Mouse (Mus musculus): ENCODE data around the gene Deup1. TPM values are rescaled to one million over a fixed set of nuclear protein-coding genes. Genes with fewer than 3 reads are reported as not detected.

Deup1 gene
- polyA plus RNA-seq, 1 experiment from 2014 or later, result 0.64 TPM

- WGBS, result 22% methylated on average over 10 of the region's 10 CpGs
- Histone ChIP-seq H3K4me1 (peaks cover 19% of the 10 kb centered on the region), H3K9me3 (replicated peaks) (no peaks in the 10 kb centered on the region), H3K27ac (no peak overlapping the region), H3K27me3 (no peaks in the 10 kb centered on the region), H3K4me3 (replicated peaks) (no peak overlapping the region), H3K4me2 (no peak overlapping the region), H3K9ac (no peak overlapping the region), H3K36me3 (no peaks in the 10 kb centered on the region)
- peak; percentile 41; the same call in 1 of the 2 replicates for ATAC-seq (replicated peaks; ENCODE audit: low FRiP score)
Measured at GRCm38 (mm10) chr9:15619020-15619590, 8.6 kb downstream of the Deup1 start.

- Histone ChIP-seq H3K36me3 (no peaks in the 10 kb centered on the region), H3K4me1 (peaks cover 19% of the 10 kb centered on the region), H3K4me3 (replicated peaks) (no peak overlapping the region), H3K9me3 (replicated peaks) (no peaks in the 10 kb centered on the region), H3K27me3 (no peaks in the 10 kb centered on the region), H3K9ac (no peak overlapping the region), H3K4me2 (no peak overlapping the region), H3K27ac (no peak overlapping the region)
- ATAC-seq (replicated peaks; ENCODE audit: low FRiP score), result no peak
- WGBS, result 56% methylated on average over 7 of the region's 7 CpGs
Measured at GRCm38 (mm10) chr9:15617061-15617460, 10.7 kb downstream of the Deup1 start.

- H3K36me3 ChIP-seq, result no peaks in the 10 kb centered on the region
- no peak overlapping the region for H3K9ac ChIP-seq
- 28% methylated on average over 6 of the region's 6 CpGs for WGBS
- ATAC-seq (replicated peaks; ENCODE audit: low FRiP score), result peak; percentile 70
- H3K4me2 ChIP-seq, result no peak overlapping the region
- no peaks in the 10 kb centered on the region for H3K9me3 ChIP-seq (replicated peaks)
- H3K4me3 ChIP-seq (replicated peaks), result no peak overlapping the region
- H3K4me1 ChIP-seq, result peaks cover 19% of the 10 kb centered on the region
- H3K27ac ChIP-seq, result no peak overlapping the region
- H3K27me3 ChIP-seq, result 0 out of 2 replicates have a peak, but pooled peaks cover 3% of the 10 kb centered on the region
Measured at GRCm38 (mm10) chr9:15616471-15616870, 11.3 kb downstream of the Deup1 start.

GRCm38 (mm10) chr9:15609280-15609930 lies 18.3 kb downstream of the Deup1 start:
- 95% methylated on average over 5 of the region's 5 CpGs for WGBS
- no peak for ATAC-seq (replicated peaks; ENCODE audit: low FRiP score)
- Histone ChIP-seq H3K4me2 (no peak overlapping the region), H3K27ac (no peak overlapping the region), H3K4me3 (replicated peaks) (no peak overlapping the region), H3K36me3 (no peaks in the 10 kb centered on the region), H3K9me3 (replicated peaks) (no peaks in the 10 kb centered on the region), H3K27me3 (0 out of 2 replicates have a peak, but pooled peaks cover 3% of the 10 kb centered on the region), H3K9ac (no peak overlapping the region), H3K4me1 (no peaks in the 10 kb centered on the region)

- no peak for ATAC-seq (replicated peaks; ENCODE audit: low FRiP score)
- 84% methylated on average over 2 of the region's 2 CpGs for WGBS
- H3K4me2 ChIP-seq, result no peak overlapping the region
Measured at GRCm38 (mm10) chr9:15607601-15608000, 20.1 kb downstream of the Deup1 start.

GRCm38 (mm10) chr9:15603156-15603555 lies 24.6 kb downstream of the Deup1 start:
- ATAC-seq (replicated peaks; ENCODE audit: low FRiP score), result peak; percentile 83
- Histone ChIP-seq H3K4me3 (replicated peaks) (no peak overlapping the region), H3K9ac (no peak overlapping the region), H3K4me1 (peaks cover 5% of the 10 kb centered on the region; the same call in 1 of the 2 replicates), H3K4me2 (0 out of 2 replicates have a peak overlapping the region, but pooled peaks have one; percentile 1), H3K36me3 (no peaks in the 10 kb centered on the region), H3K27me3 (no peaks in the 10 kb centered on the region), H3K9me3 (replicated peaks) (no peaks in the 10 kb centered on the region), H3K27ac (no peak overlapping the region)
- WGBS, result 66% methylated on average over 8 of the region's 8 CpGs

More at GRCm38 (mm10) chr9:15607601-15608000, 20.1 kb downstream of the Deup1 start:
- no peak overlapping the region for H3K27ac ChIP-seq
- H3K9ac ChIP-seq, result no peak overlapping the region
- H3K27me3 ChIP-seq, result 0 out of 2 replicates have a peak, but pooled peaks cover 3% of the 10 kb centered on the region
- H3K36me3 ChIP-seq, result no peaks in the 10 kb centered on the region
- H3K4me3 ChIP-seq (replicated peaks), result no peak overlapping the region
- H3K4me1 ChIP-seq, result peaks cover 5% of the 10 kb centered on the region; the same call in 1 of the 2 replicates
- no peaks in the 10 kb centered on the region for H3K9me3 ChIP-seq (replicated peaks)

GRCm38 (mm10) chr9:15600859-15601540 lies 26.7 kb downstream of the Deup1 start:
- 0 out of 2 replicates have a peak, but pooled peaks have one; percentile 7 for ATAC-seq (replicated peaks; ENCODE audit: low FRiP score)
- 52% methylated on average over 5 of the region's 5 CpGs for WGBS
- no peak overlapping the region for H3K4me3 ChIP-seq (replicated peaks)

GRCm38 (mm10) chr9:15600156-15600858 lies 27.4 kb downstream of the Deup1 start:
- Histone ChIP-seq H3K4me1 (peaks cover 5% of the 10 kb centered on the region; the same call in 1 of the 2 replicates), H3K9me3 (replicated peaks) (no peaks in the 10 kb centered on the region), H3K27ac (peak overlapping the region; percentile 68), H3K4me2 (no peak overlapping the region), H3K4me3 (replicated peaks) (no peak overlapping the region), H3K27me3 (no peaks in the 10 kb centered on the region), H3K36me3 (no peaks in the 10 kb centered on the region), H3K9ac (no peak overlapping the region)
- peak; percentile 52; the same call in 1 of the 2 replicates for ATAC-seq (replicated peaks; ENCODE audit: low FRiP score)
- 52% methylated on average over 6 of the region's 6 CpGs for WGBS

More at GRCm38 (mm10) chr9:15600859-15601540, 26.7 kb downstream of the Deup1 start:
- Histone ChIP-seq H3K27ac (peak overlapping the region; percentile 68), H3K27me3 (no peaks in the 10 kb centered on the region), H3K9me3 (replicated peaks) (no peaks in the 10 kb centered on the region), H3K36me3 (no peaks in the 10 kb centered on the region), H3K4me2 (no peak overlapping the region), H3K9ac (no peak overlapping the region), H3K4me1 (peaks cover 5% of the 10 kb centered on the region; the same call in 1 of the 2 replicates)

GRCm38 (mm10) chr9:15596598-15596997 lies 31.1 kb downstream of the Deup1 start:
- Histone ChIP-seq H3K4me3 (replicated peaks) (no peak overlapping the region), H3K4me1 (peaks cover 7% of the 10 kb centered on the region), H3K27ac (no peak overlapping the region), H3K4me2 (no peak overlapping the region), H3K36me3 (no peaks in the 10 kb centered on the region), H3K9ac (no peak overlapping the region), H3K27me3 (no peaks in the 10 kb centered on the region), H3K9me3 (replicated peaks) (no peaks in the 10 kb centered on the region)
- no peak for ATAC-seq (replicated peaks; ENCODE audit: low FRiP score)
- 55% methylated on average over 4 of the region's 4 CpGs for WGBS

GRCm38 (mm10) chr9:15594148-15594547 lies 33.6 kb downstream of the Deup1 start:
- WGBS, result 88% methylated on average over 4 of the region's 4 CpGs
- no peaks in the 10 kb centered on the region for H3K9me3 ChIP-seq (replicated peaks)
- ATAC-seq (replicated peaks; ENCODE audit: low FRiP score), result peak; percentile 52; the same call in 1 of the 2 replicates
- H3K4me3 ChIP-seq (replicated peaks), result no peak overlapping the region
- no peak overlapping the region for H3K27ac ChIP-seq
- H3K9ac ChIP-seq, result no peak overlapping the region
- no peaks in the 10 kb centered on the region for H3K36me3 ChIP-seq
- peaks cover 7% of the 10 kb centered on the region for H3K4me1 ChIP-seq
- no peaks in the 10 kb centered on the region for H3K27me3 ChIP-seq
- no peak overlapping the region for H3K4me2 ChIP-seq

GRCm38 (mm10) chr9:15587157-15587854 lies 40.4 kb downstream of the Deup1 start:
- no peak for ATAC-seq (replicated peaks; ENCODE audit: low FRiP score)
- Histone ChIP-seq H3K27me3 (no peaks in the 10 kb centered on the region), H3K4me3 (replicated peaks) (no peak overlapping the region), H3K4me2 (no peak overlapping the region), H3K36me3 (no peaks in the 10 kb centered on the region), H3K9me3 (replicated peaks) (no peaks in the 10 kb centered on the region), H3K9ac (no peak overlapping the region), H3K4me1 (no peaks in the 10 kb centered on the region), H3K27ac (no peak overlapping the region)
- 36% methylated on average over 6 of the region's 6 CpGs for WGBS
